Mouse (Mus musculus) left cerebral cortex, postnatal 25 days (tissue): ENCODE measurements at regions not wholly inside any gene's neighbourhood (a gene's known extent, or its start where the extent isn't known, plus 50 kb on each side); places are given as distances from the start of the nearest gene placed in this dataset.
A peak's percentile ranks its signal among the peaks of the same experiment; 100 is the strongest.

Experiments used
- DNase-seq, 2 experiments: peaks; one replicate each; pipeline ENCODE4 v3.0.0; 2022; ENCODE audit warnings: low spot score in 2 of 2, mixed read lengths in 1 of 2
- intact Hi-C: fragments of 180-260 bp; cut with DNase I; formaldehyde crosslinking; loops from one replicate; pipeline ENCODE4 v1.15.1; 2025

DNA sequence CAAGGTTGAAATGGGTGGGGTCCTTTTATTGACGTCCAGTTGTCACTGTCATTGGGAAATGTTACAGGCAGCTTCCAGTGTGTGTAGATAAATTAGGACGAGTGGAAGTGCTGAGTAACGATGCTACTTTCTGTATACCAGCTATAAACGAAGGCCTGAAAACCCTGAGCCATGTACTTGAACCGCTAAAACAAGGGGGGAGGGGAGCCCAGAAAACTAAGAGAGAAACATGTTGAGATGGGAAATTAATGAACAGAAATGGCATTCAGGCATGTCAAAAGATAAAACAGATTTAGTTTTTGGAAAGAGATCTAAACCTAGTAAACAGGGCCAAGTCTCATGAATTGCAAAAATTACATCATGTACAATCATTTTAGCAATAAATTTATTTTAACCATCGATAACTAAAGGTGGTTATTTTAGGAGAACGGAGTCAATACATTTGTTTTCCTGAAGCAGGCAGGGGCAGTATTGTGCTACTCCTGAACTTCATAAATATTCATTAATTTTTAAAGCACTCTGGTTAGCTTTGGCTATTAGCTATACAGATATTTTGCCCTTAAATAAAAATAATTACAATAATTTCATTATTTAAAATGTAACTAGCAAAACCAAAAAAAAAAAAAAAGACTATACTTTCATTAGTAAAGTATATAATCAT is 92.1 kb upstream of the Ssbp2 start:
- intact Hi-C loops: loop anchor here (5.0 kb wide), 3 partner anchors 201 to 401 kb away; no protein-coding TSS in a partner anchor
- no peak for DNase-seq

- intact Hi-C loops: loop anchor here (5.0 kb wide), 3 partner anchors 201 to 401 kb away; no protein-coding TSS in a partner anchor
- DNase-seq: no peak
Observed at GRCm38 (mm10) chr13:91368664-91369063, 91.4 kb upstream of the Ssbp2 start.

DNA sequence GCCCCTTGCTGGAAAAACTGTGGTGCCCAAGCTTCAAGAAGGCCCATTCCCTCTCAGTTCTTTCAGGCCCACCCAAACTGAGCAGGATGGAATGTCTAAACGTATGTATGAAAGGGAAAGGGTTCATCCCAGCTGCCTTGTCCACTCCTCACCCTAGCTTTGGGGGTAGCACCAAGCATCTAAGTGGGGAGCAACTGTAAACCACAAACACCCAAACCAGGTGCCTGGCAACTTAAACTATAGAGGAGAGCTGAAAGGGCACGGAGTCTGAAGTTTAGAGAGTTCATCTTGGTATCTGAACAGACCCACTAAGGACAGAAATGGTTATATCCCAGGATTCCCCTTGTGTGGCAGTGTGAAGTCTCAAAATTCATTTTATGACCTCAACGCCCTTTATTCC is 90.1 kb upstream of the Ssbp2 start:
- intact Hi-C loops: loop anchor here (2.0 kb wide), 1 partner anchor 51 kb away; no protein-coding TSS in a partner anchor
- no peak for DNase-seq

GRCm38 (mm10) chr13:91370441-91370840 is 89.6 kb upstream of the Ssbp2 start:
- intact Hi-C loops: loop anchor here (2.0 kb wide), 1 partner anchor 50 kb away; no protein-coding TSS in a partner anchor
- DNase-seq: no peak

DNA sequence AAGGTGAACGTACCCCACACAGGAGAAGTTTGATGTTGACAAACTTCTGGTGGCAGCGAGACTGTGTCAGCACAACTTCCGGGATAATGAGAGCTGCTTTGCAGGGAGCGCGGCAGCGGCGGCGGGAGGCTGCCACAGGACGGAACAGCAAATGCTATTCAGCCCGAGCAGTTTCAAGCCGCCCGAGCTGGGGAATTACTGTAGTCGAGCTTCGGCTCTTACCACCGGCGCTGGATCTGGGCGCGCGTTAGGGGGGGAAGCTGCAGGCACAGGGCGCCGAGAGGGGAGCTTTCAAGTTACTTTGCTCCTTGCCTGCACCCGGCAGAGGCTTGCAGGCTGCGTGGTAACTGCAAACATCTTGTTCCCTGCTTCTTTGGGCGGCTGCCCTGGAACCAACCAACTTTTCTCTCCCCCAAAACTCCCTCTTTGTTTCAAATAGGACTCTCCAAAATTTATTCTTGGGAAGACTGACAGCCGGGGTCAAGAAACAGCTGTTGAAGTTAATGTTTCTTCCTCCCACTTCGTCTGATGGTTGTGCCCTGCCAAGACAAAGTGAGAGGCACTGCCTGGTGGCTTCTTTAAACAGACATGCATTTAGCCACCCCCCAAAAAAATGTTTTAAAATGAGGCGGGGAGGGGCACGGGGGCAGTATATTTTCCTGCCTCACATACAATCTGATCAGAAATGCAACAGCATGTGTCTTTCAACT is 89.0 kb upstream of the Ssbp2 start:
- peak; percentile 96 for DNase-seq
- intact Hi-C loops: loop anchor here (1.0 to 2.0 kb wide), 2 partner anchors 50 to 89 kb away; partner anchors contain the start of gene Ssbp2

DNA sequence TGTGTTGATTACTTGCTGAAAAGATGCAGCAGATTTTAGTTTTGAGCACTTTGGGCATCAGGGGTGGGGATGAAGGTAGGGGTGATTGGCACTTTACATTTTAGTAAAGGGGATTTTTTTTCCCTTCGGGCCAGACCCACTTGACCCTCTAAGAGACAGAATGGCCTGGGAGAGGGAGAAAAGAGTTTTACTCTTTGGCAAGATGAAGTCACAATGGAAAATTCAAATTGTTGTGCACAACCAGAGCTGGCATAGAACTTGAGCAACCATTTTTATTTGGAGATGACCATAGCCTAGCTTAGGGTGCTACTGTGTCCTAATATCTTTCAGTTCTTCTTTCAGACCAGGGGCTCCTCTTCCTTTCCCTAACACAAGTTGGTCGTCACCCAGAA is 88.5 kb upstream of the Ssbp2 start:
- intact Hi-C loops: loop anchor here (1.0 to 2.0 kb wide), 2 partner anchors 49 to 89 kb away; partner anchors contain the start of gene Ssbp2

GRCm38 (mm10) chr13:91372130-91372875 is 87.8 kb upstream of the Ssbp2 start:
- intact Hi-C loops: no loop called here
- DNase-seq: peak in 1 of 2 experiments; percentile 42

More for the DNA sequence above, 88.5 kb upstream of the Ssbp2 start:
- DNase-seq: no peak

GRCm38 (mm10) chr13:91374141-91374540 is 85.9 kb upstream of the Ssbp2 start:
- intact Hi-C loops: no loop called here
- no peak for DNase-seq

GRCm38 (mm10) chr13:91376556-91376955 is 83.5 kb upstream of the Ssbp2 start:
- DNase-seq: no peak
- intact Hi-C loops: no loop called here

GRCm38 (mm10) chr13:91377428-91377827 is 82.7 kb upstream of the Ssbp2 start:
- intact Hi-C loops: no loop called here
- DNase-seq: no peak

GRCm38 (mm10) chr13:91377972-91378371 is 82.1 kb upstream of the Ssbp2 start:
- intact Hi-C loops: no loop called here
- no peak for DNase-seq

DNA sequence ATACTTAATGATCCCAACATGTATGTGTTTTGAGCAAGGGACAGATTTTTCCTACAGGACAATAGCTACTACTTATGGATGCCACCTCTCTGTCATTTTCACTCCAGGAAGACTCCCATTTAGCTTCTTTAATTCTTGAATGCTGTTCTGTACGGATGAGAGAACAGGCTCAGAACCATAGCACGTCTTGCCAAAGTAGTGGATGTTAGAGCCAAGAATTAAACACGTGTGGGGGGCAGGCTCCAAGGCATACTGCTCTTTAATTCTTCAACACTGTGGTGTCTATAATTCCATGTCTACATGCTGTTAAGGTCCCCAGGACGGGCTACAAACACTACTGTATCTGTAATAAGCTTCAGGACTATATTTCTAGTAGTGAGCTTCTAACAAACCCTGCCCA is 74.7 kb upstream of the Ssbp2 start:
- intact Hi-C loops: loop anchor here (5.0 kb wide), 1 partner anchor 77 kb away; the partner anchor contains the start of gene Ssbp2
- peak in 1 of 2 experiments; percentile 50 for DNase-seq

DNA sequence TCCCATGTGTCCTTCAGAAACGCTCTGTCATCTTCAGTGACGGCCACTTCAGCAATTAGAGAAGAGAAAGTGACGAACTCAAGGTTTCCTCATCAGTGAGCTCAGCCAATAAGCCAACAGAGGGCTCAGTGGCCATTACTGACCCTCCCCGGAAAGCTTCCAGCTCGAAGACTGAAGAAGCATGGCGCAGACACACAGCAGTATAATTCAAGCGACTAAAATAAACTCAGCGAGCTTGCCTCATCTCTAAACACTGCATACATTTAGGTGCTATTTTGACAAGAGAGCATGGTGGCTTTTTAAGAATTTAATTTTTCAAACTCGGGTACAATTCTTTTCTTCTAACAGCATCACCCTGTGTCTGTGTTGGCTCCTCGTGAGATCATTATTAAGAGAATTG is 72.2 kb upstream of the Ssbp2 start:
- intact Hi-C loops: loop anchor here (5.0 kb wide), 1 partner anchor 74 kb away; the partner anchor contains the start of gene Ssbp2
- DNase-seq: peak; percentile 31 to 76

GRCm38 (mm10) chr13:91403632-91404031 is 56.5 kb upstream of the Ssbp2 start:
- intact Hi-C loops: no loop called here
- peak in 1 of 2 experiments; percentile 47 for DNase-seq

GRCm38 (mm10) chr13:91405027-91405426 is 55.1 kb upstream of the Ssbp2 start:
- no peak for DNase-seq
- intact Hi-C loops: no loop called here

DNA sequence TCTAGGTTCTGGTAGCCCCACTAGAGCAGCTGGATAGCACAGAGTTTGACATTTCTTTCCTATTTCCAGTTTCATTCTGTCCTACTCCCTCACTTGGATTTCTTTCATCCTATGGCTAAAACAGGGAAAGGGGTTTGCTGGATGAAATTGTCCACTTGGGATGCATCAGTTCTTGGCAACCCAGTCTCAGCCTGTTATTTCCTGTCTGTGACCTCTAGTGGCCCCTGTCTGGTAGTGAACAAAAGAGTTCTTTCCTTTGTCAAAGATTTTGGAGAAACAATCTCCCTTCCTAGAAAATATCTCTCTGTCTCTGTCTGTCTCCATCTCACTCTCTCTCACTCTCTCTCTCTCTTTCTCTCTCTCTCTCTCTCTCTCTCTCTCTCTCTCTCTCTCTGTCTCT is 50.0 kb upstream of the Ssbp2 start:
- no peak for DNase-seq
- intact Hi-C loops: no loop called here
